Mouse (Mus musculus): ENCODE measurements around the gene Mmp11.

DNA sequence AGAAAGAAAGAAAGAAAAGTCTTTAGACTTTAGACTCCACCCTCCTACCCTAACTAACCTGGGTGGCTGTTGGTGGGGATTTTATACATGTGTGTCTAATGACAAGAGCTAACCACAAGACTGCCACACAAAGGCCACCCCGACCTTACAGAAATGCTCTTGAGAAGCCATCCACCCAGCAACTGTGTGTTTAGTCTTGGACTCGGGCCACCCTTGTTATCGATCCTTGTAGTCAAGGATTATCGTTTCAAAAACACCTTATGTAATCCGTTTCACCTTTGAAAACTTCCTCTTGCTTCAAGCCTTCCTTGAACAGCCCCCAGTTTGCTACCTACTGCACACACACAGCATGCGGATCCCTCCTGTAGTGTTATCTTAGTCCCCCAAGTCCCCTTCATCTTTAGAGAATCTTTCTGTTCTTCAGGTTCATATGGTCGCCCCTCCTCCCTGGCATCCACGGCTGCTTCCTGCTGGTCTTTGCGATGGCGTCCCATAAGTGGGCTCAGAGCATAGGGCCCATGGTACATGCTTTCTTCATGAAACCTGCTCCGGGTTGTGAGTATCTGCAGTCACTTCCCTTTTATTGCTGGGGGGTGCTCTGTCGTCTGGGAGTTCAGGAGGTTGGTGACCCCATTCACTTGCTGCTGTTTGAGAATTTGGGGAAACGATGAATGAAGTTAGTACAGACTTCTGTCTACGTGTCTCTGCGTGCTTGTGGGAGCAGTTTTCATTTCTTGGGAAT, 6.6 kb upstream of the Mmp11 start, which contains the start of gene Vpreb3:
- TF ChIP-seq POLR2A (IDR thresholded peaks at IDR 0.05; ENCODE audit: borderline replicate concordance, extremely low read depth, insufficient read depth, insufficient read length, poor library complexity, severe bottlenecking) = no peak
- no peak for TF ChIP-seq CTCF (IDR thresholded peaks at IDR 0.05; ENCODE audit: borderline replicate concordance, extremely low read depth, insufficient read depth, insufficient read length)
